Mouse (Mus musculus) naive thymus-derived CD4-positive, alpha-beta T cell, adult 2 months (primary cell): ENCODE measurements around the gene Zcchc2.

ENCODE experiments used
- DNase-seq: peaks from one replicate; pipeline ENCODE4 v3.0.0-alpha.2; 2011; ENCODE audit warnings: low read depth

Gene Zcchc2

GRCm38 (mm10) chr1:106036861-106037599, 46.8 kb downstream of the Zcchc2 start:
- DNase-seq = peak; percentile 71

DNA sequence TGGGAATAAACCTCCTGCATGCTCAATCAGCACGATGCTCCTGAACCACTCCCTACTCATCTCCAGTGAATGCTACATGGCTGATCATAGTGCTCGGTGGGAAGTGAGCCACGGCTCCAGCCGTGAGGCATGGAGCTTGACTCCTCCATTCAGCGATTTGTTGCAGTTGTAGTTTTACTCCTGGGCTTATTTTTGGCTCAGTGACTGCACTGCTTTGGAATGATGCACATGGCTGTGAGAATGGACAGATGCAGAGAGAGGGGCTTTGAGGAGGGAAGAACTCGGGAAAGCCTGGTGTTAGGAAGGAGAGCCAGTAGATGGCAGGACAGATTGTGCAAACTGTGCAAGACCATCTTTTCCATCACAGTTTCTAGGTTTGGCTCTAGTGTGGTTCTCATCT, 49.1 kb downstream of the Zcchc2 start:
- no peak for DNase-seq

GRCm38 (mm10) chr1:106040271-106040670, 50.1 kb downstream of the Zcchc2 start:
- no peak for DNase-seq

GRCm38 (mm10) chr1:106042221-106042620, 52.0 kb downstream of the Zcchc2 start:
- no peak for DNase-seq

DNA sequence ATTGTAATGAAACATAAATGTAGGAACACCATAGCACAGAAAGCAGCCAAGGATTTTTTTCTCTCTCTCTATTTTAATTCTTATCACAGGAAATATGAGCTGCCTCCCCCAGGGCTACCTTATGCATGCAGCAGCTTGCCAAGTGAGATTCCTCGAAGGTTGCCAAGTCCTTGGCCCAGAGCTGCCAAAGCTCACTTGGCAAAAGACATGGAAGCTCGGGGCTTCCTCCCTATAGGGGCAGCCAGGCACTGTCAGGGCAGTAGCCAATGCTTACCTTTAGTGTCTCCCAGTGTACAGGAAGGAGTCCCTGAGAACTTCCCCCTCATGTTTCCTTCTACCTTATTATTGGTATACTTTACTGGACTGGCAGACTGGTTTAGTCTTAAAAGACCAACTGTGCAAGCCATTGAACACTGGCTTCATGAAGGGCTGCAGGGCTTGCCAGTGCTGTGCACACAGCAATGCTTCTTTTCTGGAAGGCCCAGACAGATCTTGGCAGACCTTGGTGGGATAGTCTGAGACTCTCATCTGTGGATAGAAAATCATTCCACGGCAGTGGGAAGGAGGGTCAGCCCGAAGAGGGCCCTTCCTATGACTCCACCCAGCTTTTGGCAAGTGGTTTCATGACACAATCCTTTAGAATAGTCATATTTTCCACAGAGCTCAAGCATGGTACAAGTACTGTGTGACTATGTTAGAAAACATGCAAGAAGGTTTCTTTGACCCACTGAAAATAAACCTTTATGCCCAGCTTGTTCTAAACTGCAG, 53.0 kb downstream of the Zcchc2 start:
- no peak for DNase-seq

GRCm38 (mm10) chr1:106049036-106049435, 58.8 kb downstream of the Zcchc2 start:
- DNase-seq = no peak

- DNase-seq = no peak
Measured at GRCm38 (mm10) chr1:106054978-106055377, 64.8 kb downstream of the Zcchc2 start.

GRCm38 (mm10) chr1:106058355-106058754, 68.1 kb downstream of the Zcchc2 start:
- DNase-seq = no peak

DNA sequence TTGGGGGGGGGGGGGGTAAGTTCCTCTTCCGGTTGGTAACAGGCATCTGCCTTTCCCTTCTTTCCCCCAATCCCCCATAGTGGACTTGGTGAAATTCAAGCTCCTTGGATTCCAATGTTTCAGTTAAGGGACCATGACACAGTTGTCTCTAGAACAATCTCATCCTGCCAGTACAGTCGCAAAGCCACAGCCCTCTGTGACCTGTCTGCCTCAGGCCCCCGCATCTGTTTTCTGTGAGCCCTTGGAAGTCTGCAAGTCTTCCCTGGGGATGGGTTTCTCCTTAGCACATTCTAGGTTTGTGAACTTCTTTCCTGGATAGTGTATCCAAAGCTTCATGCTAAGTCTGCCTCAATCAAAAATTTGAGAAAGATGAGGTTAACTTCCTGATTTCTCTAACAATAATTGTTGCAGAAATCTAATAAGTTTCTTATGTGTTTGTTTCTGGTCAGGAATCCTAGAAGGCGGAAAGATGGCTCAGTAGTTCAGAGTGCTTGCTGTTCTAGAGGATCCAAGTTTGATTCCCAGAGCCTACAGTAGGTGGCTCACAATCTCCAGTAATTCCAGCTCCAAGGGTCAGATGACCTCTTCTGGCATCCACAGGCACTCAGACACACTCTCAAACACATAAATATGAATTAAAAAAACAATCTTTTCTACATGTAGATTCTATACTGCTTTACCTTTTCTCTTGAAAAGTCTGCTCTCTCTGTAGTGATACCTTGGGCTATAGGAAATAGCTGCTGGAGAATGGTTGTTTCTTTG, 69.5 kb downstream of the Zcchc2 start:
- DNase-seq = no peak

GRCm38 (mm10) chr1:106061185-106061910, 71.1 kb downstream of the Zcchc2 start:
- DNase-seq = no peak

DNA sequence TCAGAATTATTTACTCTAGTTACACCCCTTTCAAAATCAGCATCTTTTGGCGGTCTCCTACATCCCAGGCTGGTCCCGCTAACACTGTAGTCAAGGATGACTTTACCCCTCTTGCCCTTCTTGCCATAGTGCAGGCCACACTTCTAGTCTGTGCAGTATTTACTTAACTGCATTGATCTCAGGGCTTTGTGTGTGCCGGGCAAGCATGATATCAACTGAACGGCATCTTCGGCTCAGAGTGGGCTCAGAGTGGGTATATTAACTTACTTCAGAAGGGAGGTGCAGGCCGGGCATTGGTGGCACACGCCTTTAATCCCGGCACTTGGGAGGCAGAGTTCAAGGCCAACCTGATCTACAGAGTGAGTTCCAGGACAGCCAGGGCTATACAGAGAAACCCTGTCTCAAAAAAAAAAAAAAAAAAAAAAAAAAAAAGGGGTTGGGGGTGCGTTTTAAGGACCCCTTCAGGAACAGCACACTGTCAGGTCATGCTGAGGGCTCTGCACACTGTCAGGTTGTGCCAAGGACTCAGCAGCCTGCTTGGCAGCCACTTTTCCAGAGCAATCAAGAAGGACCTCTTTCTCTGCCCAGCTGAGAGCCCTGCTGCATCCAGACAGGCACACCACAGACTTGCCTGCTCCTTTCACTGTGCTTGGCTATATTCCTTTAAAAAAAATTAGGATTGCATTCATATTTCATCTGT, 72.8 kb downstream of the Zcchc2 start:
- no peak for DNase-seq

DNA sequence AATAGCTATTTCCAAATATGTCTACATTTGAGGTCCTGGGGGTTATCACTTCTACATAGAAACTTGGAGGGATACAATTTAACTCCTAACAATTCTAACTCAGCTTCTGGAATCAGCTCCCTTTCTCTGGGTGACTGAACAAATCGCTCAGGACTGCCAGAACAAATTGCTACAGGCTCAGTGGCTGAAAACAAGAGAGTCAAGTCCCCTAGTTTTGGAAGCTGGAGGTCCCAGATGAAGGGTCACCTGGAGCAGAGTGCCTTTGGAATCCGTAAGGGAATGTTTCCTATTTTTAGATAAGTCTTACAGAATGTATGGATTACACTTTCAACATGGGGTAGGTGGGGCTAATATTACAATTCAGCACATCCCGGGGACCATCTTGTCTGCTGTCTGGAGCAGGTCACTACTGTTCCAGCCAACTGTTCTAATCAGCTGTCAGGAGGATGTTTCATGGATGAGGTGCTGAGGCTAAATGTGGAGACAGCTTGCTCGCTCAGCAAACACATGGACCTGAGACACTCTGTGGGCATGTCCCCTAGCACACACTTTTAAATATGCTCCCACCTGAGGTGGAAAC, 73.5 kb downstream of the Zcchc2 start:
- no peak for DNase-seq

DNA sequence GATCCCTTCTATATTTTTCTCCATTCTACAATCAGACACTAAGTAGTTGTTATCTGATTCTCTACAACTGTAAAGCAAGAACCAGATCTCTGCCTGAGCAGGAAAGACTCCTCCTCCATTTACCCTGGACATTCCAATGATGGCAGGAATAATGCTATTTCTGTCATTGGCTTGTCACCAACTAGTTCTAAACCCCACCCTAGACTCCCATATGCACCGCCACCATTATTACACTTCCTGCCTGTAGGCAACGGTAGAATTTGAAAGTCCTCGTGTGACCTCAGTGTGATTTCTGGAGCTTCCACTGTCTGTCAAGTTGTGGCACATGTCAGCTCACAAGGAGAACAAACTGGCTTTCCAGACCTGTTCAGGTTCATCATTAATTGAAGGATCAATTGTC, 74.1 kb downstream of the Zcchc2 start:
- no peak for DNase-seq

GRCm38 (mm10) chr1:106064711-106065110, 74.5 kb downstream of the Zcchc2 start:
- DNase-seq = no peak

DNA sequence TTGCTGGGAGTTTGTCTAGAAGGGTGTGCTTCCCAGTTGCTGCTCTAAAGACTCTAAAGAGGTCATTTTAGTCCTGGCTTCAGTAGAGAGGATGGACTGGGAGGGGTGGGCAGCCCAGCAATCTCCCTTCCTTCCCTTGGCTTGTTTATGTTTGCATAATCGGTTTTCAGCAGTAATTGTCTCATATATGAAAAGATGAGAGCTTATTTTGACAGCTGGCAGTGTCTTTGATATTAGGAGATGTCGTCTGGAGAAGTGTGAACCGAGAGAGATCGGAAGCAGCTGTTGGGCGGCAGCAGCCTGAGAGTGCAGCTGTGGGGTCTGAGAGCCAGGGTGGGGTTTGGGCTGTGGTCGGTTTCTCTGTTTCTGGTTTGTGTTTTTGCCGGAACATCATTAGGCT, 75.5 kb downstream of the Zcchc2 start:
- DNase-seq = no peak

GRCm38 (mm10) chr1:106067306-106067705, 77.1 kb downstream of the Zcchc2 start:
- DNase-seq = no peak

GRCm38 (mm10) chr1:106069867-106070543, 79.8 kb downstream of the Zcchc2 start:
- DNase-seq = no peak

DNA sequence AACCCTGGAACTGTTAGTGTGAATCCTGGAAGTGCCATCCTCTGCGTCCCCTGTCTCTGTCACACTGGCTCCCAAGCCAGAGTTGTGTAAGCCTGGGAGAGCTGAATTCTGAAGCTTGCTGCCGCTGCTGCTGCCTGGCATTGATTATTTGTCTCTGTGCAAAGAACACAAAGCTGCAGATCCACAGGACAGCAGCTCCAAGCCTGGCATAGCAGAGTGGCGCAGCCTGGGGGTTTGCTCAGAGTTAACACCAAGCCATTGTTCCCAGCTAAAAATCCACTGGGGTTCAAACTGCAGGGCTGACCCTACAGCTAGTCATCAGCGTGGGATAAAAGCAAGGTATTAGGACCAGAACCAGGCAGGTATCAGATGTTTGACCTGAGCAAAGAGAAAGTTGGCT, 80.6 kb downstream of the Zcchc2 start:
- DNase-seq = no peak

DNA sequence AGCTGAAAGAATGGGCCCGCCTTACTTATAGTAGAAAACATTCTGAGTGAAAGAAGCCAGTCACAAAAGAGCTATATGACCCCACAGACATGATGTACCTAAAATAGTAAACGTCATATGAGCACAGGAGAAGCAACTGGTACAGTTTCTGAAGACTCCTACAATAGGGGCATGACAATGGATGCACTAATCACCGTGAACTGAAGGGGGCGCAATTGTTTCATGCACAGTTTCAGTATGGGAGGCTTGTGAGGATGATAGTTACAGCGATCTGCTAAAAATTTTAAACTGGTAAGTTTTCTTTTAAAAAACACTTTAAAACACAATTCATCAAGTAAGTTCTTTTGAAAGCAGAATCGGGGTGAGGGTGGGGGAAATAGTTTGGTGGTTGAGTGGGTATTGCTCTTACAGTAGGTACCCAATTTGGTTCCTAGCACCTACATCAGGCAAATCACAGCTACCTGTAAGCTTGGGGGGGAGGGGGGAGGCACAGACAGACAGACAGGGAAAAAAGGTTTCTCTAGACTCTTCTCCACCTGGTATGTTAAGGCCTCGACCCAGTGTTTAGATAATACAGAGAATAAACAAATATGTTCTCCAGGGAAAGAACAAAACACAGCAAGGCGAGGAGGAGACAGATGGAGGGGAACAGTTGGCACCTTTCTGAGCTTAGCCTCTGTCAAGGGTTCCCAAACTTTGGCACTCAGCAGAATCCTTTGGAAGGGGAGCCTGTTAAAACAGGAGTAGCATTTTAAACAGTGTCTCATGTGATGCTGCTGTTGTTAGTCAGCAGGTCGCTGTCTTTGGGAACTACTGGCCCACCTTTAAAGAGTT, 81.2 kb downstream of the Zcchc2 start:
- DNase-seq = peak; percentile 81

DNA sequence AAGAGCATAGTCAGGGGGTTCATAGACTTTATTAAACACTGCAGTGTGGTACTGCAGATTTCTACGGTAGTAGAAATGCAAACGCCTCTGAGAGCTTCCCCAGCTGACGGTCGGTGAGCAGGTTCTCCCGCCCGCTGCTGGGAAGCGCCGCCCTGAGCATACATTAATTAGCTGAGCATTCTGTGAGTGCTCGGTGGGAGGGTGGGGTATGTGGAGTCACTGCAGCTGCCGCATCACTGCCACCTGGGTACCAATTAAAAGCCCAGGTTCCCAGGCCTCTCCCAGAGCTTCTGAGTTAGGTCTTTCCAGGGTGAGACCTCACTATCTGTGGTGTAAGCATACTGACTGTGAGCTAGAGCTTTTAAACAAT, 81.8 kb downstream of the Zcchc2 start:
- no peak for DNase-seq
